Mouse (Mus musculus): ENCODE data around the gene Bms1. TPM values are rescaled to one million over a fixed set of nuclear protein-coding genes. Genes with fewer than 3 reads are reported as not detected.

Gene Bms1
- polyA plus RNA-seq, 1 experiment from 2014 or later: 33.9 TPM

GRCm38 (mm10) chr6:118347291-118347690 lies 72.0 kb downstream of the Bms1 start:
- Histone ChIP-seq H3K27me3 (ENCODE audit: insufficient read depth, poor library complexity, severe bottlenecking) (no peaks in the 10 kb centered on the region), H3K9me3 (no peaks in the 10 kb centered on the region), H3K4me1 (replicated peaks) (no peaks in the 10 kb centered on the region), H3K27ac (no peak overlapping the region), H3K36me3 (no peaks in the 10 kb centered on the region), H3K4me3 (no peak overlapping the region)
- WGBS: 87% methylated on average over 8 of the region's 8 CpGs
- DNase-seq (ENCODE audit: low spot score): no peak

GRCm38 (mm10) chr6:118341861-118342485 lies 77.3 kb downstream of the Bms1 start:
- H3K36me3 ChIP-seq: no peaks in the 10 kb centered on the region
- WGBS: 91% methylated on average over 11 of the region's 11 CpGs
- peaks cover 4% of the 10 kb centered on the region for H3K4me1 ChIP-seq (replicated peaks)
- no peaks in the 10 kb centered on the region for H3K9me3 ChIP-seq
- H3K4me3 ChIP-seq: no peak overlapping the region
- DNase-seq (ENCODE audit: low spot score): no peak
- H3K27ac ChIP-seq: no peak overlapping the region
- no peaks in the 10 kb centered on the region for H3K27me3 ChIP-seq (ENCODE audit: insufficient read depth, poor library complexity, severe bottlenecking)

- Histone ChIP-seq H3K36me3 (no peaks in the 10 kb centered on the region), H3K4me1 (replicated peaks) (peaks cover 11% of the 10 kb centered on the region), H3K9me3 (no peaks in the 10 kb centered on the region), H3K27me3 (ENCODE audit: insufficient read depth, poor library complexity, severe bottlenecking) (no peaks in the 10 kb centered on the region), H3K27ac (no peak overlapping the region), H3K4me3 (no peak overlapping the region)
- 90% methylated on average over 5 of the region's 5 CpGs for WGBS
- DNase-seq (ENCODE audit: low spot score): no peak
Observed at GRCm38 (mm10) chr6:118337660-118338059, 81.6 kb downstream of the Bms1 start.

GRCm38 (mm10) chr6:118336541-118337480 lies 82.5 kb downstream of the Bms1 start:
- DNase-seq (ENCODE audit: low spot score): no peak
- 77% methylated on average over 14 of the region's 14 CpGs for WGBS
- H3K36me3 ChIP-seq: no peaks in the 10 kb centered on the region
- peak overlapping the region; percentile 18 for H3K27ac ChIP-seq
- peaks cover 11% of the 10 kb centered on the region for H3K4me1 ChIP-seq (replicated peaks)
- H3K27me3 ChIP-seq (ENCODE audit: insufficient read depth, poor library complexity, severe bottlenecking): no peaks in the 10 kb centered on the region
- H3K9me3 ChIP-seq: no peaks in the 10 kb centered on the region
- no peak overlapping the region for H3K4me3 ChIP-seq

- H3K27ac ChIP-seq: 0 out of 2 replicates have a peak overlapping the region, but pooled peaks have one; percentile 18
- no peaks in the 10 kb centered on the region for H3K36me3 ChIP-seq
- WGBS: 80% methylated on average over 5 of the region's 5 CpGs
- no peaks in the 10 kb centered on the region for H3K27me3 ChIP-seq (ENCODE audit: insufficient read depth, poor library complexity, severe bottlenecking)
- H3K9me3 ChIP-seq: no peaks in the 10 kb centered on the region
- peaks cover 11% of the 10 kb centered on the region for H3K4me1 ChIP-seq (replicated peaks)
- no peak for DNase-seq (ENCODE audit: low spot score)
- H3K4me3 ChIP-seq: no peak overlapping the region
Observed at GRCm38 (mm10) chr6:118335934-118336450, 83.3 kb downstream of the Bms1 start.

GRCm38 (mm10) chr6:118333861-118334260 lies 85.4 kb downstream of the Bms1 start:
- Histone ChIP-seq H3K36me3 (no peaks in the 10 kb centered on the region), H3K27ac (no peak overlapping the region), H3K4me1 (replicated peaks) (peaks cover 11% of the 10 kb centered on the region), H3K9me3 (no peaks in the 10 kb centered on the region), H3K4me3 (no peak overlapping the region), H3K27me3 (ENCODE audit: insufficient read depth, poor library complexity, severe bottlenecking) (no peaks in the 10 kb centered on the region)
- WGBS: 87% methylated on average over 9 of the region's 9 CpGs
- no peak for DNase-seq (ENCODE audit: low spot score)

Other genes with a start within 250 kb of the Bms1 start
- gene Ret, start 221.8 kb downstream of the Bms1 start, polyA plus RNA-seq (2016; fragmentation: Nextera tagmentation; extraction: Ambion mirVana): 5.2 and 5.7 TPM in 2 replicates
- 12.6 and 13.8 TPM in 2 replicates for gene Zfp248, start 36.1 kb upstream of the Bms1 start, polyA plus RNA-seq (2016; fragmentation: Nextera tagmentation; extraction: Ambion mirVana)
- 7.4 TPM in 2 replicates for gene Zfp9, start 59.8 kb upstream of the Bms1 start, polyA plus RNA-seq (2016; fragmentation: Nextera tagmentation; extraction: Ambion mirVana)
- 13.0 and 17.4 TPM in 2 replicates for gene Ankrd26, start 142.8 kb upstream of the Bms1 start, polyA plus RNA-seq (2016; fragmentation: Nextera tagmentation; extraction: Ambion mirVana)

Measured in hindbrain, embryonic 10.5 days (tissue).